Mouse (Mus musculus): Measurements from ENCODE around the gene Sfxn5.

The Sfxn5 gene

DNA sequence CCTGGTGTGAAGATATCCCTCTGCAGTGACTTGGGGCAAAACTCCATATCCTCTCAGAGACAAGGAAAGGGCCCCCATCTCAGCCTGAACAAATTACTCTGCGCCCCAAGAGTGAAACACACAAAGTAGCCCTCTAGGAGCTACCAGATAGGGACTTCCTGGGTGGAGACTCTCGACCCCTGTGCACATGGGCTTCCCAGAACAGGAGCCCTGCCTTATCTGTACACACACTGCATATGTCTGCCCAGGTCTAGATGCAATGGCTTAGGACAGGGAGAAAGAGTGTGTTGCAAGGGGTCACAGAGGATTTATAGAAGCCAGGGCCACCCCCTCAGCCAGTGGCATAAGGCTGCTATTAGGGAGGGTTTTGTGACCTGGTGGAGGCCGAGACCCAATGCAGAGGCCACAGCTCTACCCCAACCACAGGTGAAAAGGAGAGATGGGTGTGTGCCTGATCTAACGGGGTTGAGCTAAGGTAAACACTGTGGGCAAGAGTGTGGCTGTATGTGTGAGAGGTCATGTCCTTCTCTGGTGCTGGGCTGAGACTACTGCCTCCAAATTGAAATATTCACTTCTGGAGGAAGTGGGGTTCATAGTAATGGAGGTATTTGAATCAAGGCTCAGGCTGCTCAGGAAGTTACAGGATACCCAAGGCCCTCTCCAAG, 44.9 kb downstream of the Sfxn5 start:
- no peak for DNase-seq (ENCODE audit: low spot score)

DNA sequence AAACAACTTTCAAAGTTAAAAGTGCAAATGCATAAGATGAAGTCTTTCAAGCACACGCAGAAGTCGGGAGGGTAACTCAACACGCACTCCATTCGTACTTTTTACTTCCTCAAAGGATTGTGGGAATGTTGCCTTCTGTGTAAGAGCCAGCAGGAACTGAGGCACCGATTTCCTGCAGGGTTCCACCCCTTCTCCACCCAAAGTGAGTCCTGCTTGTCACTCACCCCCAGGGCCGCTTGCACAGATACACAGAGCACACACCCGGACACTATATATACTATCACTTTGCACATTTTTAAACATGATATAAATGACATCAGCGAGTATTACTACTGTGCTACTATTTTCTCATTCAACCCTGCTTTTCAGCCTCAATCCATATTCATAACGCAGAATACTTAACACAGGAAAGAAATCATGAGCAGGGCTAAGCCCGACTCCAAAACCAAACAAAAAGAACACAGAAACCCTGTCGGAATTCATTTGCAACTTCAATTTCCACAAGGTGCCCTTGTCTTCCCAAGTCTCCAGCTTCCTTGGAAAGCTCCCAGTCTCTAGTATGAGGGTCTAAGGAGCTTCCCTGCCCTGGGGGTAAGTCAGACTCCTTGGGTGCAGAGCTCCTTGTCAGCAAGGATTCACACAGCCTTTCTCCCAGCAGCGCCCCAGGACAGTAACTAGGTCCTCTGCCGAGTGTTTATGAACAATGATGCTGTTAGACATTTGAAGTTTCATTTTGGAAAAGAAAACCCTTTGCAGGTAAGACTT, 46.8 kb downstream of the Sfxn5 start:
- no peak for DNase-seq (ENCODE audit: low spot score)

DNA sequence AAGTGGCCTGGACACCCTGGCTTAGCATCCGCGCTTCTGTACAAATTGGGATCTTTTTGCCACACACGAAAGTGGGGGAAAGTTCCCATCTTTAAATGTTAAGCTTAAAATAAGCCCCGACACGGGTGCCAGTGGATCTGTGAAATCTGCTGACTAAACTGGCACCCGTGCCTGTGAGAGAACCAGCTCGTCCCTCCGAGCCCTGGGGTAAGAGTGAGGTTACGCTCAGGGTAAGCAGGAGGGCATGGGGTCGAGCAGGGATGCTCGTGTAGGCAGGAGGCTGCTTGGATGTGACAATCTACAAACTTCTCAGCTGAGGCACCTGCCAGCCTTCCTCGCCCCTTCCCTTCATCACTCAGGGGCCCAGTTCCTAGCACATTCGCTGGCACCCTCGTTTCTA, 52.4 kb downstream of the Sfxn5 start:
- no peak for DNase-seq (ENCODE audit: low spot score)

DNA sequence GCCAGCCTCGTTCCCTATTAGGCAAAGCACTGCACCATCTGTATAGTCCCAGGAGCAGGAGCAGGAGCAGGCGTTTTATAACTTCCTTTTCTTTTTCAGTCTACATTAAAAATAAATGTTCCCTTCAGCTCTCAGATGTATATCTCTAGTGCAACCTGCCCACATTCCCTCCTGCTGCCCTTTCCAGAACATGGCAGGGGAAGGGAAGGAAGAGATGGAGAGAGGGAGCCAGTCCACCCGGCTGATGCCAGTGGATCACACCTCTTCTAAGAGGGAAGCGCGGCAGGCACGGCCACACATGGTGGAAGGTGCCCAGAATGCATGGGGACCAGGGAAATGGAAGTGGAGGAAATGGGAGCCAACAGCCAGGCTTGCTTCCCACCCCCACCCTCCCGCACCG, 56.7 kb downstream of the Sfxn5 start:
- DNase-seq (ENCODE audit: low spot score) = no peak

DNA sequence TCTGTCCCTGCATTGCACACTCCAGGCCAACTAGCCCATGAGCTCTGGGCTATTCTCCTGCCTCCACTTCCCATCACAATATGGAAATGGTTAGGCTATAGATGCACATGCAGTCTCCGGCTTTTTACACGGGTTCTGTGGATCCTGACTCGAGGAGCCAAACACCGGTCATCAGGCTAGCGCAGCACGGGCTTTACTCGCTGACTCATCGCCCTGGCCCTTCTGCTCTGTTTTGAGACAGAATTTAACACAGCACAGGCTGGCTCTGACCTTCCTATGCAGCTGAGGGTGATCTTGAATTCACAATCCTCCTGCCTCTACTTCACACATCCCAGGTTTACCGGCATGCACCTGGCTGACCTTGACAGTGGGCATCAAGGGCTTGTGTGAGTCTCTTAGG, 60.8 kb downstream of the Sfxn5 start:
- no peak for DNase-seq (ENCODE audit: low spot score)

DNA sequence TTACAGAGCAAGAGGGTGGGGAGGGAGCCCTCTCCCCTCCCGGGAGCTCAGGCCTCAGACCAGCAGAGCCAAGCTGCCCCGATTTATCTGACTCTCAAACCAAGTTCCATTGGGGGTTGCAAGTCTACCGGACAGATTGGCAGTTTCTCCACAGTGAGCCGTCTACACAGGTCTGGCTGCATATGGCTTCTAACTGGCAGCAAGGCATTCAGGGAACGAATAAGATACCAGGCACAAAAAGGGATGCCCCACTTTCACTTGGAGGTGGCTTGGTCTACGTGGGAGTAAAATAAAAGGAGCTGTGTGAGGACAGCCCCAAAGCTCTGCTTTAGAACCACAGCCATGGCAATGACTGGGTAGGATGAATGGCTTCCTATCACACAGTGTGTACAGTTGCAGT, 67.2 kb downstream of the Sfxn5 start:
- no peak for DNase-seq (ENCODE audit: low spot score)

DNA sequence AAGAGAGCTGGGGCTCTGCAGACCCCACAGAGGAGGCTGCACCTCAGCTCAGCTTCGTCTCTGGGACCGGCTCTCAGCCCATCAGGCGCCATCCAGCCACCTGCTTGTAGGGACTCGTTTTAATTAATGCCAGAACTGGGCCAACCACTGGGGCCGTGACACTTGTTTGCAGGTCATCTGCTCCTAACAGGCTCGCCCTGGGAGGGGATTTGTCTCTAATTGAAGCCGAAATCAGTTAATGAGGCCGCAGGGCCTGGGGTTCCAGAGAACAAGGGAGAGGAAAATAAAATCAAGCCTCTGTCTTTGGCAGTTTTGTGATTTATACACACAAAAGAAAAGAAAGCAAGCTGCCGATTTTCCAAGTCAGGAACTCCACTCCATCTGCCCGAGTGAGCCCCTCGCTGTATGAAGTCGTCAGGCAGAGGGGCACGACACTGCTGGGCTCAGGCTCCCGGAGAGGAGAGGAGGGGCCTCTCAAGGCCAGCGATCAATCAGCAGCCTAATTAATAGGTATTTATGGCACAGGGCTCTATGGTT, 68.2 kb downstream of the Sfxn5 start:
- no peak for DNase-seq (ENCODE audit: low spot score)

DNA sequence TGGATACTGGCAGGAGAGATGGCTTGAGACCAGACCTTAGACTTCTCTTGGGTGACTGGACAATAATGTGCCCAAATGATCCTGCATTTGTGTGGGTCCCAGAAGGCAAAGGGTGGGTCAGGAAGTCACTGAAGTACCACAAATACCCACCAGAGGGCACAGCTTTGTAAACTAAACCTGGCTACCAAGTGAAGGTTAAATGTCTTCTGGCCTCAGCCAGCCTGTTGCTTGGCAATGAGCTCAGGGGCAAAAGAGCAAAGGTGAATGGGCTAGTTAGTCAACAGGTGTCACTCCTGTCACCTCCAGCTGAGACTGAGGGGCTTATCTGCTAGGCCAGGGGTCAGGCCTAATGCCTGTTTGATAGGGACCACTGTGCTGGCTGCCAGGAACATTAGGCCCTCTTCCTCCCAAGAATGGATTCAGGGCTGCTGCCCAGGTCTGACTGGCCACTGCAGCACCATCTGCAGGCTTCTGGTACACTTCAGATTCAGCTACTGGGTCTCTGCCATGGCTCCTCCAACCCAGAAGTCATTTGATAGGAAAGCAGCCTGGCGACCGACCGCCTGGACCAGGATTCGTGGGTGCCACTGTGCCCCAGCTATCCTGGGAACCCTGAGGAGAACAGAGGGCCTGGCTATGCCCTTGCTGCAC, 70.2 kb downstream of the Sfxn5 start:
- DNase-seq (ENCODE audit: low spot score) = peak; percentile 78

DNA sequence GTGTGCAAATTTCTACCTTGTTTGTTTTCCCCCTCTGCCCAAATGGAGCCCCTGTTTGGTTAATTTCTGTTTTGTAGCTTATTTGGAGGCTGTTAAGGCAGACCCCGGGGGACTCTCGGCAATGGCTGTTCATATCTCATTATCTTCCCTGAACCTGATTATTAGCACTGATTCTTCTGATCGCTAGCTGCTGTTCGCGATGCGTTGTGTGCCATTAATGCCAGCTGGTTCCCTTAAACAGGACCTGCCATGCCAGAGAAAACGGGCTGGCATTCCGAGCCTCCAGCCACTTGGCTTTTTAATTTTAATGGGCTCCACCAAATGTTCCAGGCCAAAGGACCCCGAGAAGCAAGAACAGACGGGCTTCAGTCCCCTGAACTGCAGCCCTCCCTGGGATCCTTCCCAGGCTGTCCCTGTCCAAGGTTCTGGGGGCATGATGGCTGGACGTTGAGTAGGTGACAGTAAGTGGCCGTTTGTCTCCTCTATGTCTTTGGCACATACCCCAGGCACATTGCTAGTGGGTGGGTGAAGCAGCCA, 74.1 kb downstream of the Sfxn5 start:
- no peak for DNase-seq (ENCODE audit: low spot score)

DNA sequence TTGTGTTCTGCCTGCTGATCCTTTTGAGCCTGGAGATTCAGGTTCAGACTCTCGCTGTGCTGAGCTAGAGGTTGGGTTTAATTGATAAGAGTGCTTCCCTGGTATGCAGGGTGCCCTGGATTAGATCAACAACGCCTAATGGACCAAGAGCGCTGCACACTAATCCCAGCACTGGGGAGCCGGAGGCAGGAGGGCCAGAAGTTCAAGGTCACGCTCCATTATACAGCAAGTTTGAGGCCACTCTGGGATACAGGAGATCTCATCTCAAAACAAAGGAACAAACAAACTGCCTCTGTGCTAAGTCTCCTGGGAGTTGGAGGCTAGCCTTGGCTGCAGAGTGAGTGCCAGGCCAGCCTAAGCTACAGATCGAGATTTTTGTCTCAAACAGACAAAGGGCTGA, 77.6 kb downstream of the Sfxn5 start:
- DNase-seq (ENCODE audit: low spot score) = no peak

DNA sequence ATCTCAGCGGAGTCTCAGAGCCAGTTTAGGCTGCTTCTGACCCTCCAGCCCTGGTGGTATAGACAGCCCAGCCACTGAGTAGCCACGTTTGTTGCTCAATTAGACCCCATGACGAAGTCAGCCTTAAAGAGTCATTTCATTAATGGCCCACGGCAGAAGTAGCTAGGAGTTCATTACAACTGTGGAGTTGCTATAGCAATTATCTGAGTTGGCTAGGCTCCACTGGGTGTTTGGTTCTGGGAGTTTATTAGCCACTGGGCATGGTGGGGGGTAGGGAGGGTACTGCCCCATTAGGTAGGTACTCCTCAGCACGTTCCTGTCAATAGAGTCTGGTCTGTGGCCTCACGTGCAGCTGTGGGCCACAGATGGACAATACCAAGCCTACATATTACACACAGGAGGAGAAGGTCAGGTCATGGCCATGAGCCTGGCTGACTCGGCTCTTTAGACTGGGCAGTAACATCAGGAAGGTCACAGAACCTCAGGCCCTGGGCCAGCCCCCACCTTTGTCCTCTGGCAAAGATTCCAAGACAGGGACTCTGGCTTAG, 79.2 kb downstream of the Sfxn5 start:
- peak; percentile 67 for DNase-seq (ENCODE audit: low spot score)

DNA sequence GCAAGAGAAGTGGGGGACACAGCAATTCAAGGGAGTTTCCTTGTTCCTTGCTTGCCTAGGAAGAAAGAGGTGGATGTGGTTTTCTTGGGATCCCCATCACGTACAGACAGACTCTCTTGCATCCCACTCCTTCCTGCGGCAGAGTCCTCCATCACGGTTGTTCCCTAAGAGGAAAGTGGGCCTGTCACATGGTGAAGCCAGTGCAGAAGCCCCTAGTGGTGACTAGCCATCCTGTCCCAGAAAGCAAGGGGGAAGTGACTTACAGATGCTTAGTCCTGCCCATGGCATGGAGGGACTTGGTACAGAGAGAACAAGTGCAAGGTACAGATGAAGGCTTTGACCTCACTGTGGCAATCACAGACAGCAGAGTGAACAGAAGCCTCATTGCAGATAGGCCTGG, 79.9 kb downstream of the Sfxn5 start:
- no peak for DNase-seq (ENCODE audit: low spot score)

DNA sequence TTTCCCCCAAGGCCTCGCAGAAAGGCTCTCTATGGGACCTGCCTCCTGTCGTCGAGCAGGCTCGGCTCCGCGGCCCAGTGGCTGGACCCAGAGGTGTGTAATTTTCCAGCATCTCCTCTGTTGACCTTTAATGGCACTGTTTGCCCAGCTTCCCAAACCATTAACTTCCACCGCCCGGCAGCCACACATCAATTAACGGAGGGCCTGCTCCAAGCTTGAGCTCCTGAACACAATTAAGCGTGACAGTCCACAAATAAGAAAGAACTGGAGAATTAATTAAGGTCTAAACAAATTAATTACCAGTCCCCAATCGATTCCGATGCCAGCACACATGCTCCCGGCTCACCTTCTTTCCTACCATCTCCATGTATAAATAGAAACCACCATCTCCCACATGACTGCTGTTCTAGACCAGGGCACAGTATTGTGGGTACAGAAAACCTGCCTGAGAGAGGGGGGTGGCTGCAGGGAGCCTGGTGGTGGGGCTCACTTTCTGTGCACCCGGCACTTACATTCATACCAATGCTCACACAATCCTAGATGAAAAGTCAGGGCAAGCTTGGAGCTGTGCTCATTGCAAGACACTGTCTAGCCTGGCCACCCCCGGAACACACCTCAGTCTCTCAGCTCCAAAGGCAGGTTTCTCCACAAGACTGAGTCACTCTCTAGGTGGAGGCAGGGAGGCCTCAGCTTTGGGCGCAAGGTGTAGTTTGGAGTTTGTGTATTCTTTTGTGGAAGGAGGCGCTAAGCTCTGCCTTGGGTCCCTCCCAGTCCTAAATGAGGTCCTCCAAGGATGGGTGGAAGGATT, 80.8 kb downstream of the Sfxn5 start:
- no peak for DNase-seq (ENCODE audit: low spot score)

DNA sequence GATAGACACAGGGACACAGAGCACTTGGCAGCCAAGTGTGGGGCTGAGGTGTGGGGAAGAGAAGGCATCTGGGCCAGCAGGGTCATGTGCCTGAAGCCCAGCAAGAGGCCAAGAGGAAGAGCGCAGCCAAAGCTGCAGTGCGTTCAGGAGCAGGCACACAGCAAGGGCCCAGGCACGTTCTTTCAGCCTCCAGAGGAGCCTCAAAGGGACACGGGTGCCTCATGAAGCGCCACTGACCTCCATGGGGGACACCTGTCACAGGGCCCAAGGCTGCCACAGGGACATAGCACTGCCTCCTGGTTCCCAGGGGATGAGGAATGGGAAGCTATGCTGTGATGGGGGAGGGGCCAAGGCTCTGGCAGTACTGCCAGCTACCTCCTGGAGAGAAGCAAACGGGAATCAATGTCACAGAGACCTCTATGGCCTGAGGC, 82.4 kb downstream of the Sfxn5 start:
- DNase-seq (ENCODE audit: low spot score) = no peak

DNA sequence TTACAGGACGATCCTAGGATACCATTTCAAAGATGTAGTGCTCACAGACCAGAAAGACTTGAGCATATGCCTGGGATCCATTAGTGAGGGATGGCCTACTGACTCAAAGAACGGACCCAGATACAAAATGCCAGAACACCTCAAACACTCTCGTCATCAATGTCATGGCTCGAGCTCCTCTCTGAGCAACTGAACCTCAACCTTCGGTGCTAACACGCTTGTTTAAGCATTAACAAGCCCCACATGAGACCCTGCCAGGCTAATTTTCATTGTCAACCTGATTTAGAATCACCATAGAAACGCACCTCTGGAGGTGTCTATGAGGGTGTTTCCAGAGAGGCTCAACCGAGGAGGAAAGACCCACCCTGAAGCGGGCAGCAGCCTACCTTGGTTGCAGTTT, 83.4 kb downstream of the Sfxn5 start:
- DNase-seq (ENCODE audit: low spot score) = no peak

DNA sequence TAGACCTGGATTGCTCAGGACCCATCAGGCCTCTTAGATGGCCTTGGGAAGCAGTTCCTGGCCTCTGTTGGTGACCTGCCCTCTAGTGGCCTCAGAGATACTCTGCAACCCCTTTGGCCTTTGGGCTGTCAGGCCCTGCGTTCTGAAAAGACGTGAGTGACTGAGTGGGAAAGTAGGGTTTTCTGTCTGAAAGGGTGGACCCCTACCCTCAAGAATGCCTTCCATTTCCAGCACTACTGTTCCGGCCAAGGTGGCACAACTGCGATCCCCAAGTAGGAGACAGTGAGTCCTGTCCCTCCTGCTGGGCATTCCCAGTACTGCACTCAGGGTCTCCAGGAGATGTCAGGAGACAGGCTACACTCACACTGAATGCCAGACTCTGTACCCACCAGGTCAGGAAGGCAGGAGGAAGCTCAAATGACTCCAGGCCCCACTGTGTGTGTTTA, 94.2 kb downstream of the Sfxn5 start:
- peak; percentile 92 for DNase-seq (ENCODE audit: low spot score)

DNA sequence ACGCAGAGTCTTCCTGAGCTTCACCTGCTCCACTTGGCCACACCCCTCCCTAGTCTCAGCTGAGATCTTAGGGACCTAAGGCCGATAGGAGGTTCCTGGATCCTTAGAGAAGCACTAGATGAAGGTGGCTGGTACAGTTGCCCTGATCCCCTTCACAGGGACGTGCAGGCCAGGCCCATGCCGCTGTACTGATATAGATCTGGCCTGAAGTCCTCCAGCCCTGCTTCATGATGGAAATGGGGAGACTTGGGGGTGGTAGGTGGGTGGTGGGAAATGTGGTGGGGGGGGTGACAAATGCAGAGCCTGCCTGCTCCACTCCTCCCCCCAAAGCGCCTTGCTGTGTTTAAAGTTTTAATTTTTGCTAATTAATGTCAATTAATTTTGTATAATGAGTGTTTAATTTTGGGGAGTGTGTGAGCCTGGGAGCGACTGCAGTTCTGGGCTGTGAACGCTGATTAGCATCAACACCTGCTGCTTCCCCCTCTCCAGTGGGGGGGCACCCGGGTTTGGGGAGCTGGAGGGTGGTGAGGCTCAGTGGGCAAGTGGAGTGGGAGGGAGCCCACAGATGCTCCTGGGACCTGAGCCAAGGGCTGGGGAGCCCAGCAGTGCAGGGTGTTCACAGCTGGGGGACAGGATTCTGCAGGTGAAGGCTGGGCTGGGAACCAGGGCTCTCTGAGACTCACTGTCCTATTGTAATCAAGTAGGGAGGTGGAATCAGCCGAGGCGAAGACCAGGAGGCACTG, 95.5 kb downstream of the Sfxn5 start:
- DNase-seq (ENCODE audit: low spot score) = no peak

DNA sequence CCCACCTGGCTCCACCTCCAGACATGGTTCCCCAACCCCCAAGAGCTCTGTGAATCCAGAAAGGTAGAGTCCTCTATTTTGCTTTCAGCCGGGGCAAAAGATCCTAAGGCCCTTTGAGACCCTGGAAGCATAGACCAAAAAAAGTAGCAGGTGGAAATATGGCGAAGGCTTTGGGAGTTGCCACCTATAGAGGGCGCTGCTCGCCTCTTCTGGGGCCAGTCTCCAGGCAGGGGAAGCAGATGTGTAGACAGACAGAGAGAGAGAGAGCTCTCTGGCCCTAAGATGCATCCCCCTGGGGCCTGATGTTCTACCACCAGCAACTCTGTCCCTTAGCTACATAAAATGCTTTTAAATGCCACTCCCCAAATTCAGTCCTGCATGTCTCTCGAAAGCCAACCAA, 96.2 kb downstream of the Sfxn5 start:
- peak; percentile 72 for DNase-seq (ENCODE audit: low spot score)

DNA sequence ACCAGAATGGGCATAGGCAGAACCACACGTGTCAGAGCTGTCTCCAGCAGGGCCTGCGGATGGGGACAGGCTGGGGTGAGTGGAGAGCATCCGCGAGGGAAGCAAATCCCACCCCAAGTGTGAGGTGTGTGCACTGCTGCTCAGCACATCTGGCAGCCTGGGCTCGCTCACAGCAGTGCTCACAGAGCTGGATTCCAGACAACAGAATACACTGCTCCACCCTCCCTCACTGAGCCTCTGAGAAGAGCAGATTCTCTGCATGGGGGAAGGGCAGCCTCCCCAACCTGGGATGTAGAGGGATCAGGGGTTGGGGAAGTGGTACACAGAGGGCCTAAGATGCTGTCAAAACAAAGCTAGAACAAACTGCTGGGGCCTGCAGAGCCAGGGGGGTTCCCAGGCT, 98.4 kb downstream of the Sfxn5 start:
- DNase-seq (ENCODE audit: low spot score) = no peak

DNA sequence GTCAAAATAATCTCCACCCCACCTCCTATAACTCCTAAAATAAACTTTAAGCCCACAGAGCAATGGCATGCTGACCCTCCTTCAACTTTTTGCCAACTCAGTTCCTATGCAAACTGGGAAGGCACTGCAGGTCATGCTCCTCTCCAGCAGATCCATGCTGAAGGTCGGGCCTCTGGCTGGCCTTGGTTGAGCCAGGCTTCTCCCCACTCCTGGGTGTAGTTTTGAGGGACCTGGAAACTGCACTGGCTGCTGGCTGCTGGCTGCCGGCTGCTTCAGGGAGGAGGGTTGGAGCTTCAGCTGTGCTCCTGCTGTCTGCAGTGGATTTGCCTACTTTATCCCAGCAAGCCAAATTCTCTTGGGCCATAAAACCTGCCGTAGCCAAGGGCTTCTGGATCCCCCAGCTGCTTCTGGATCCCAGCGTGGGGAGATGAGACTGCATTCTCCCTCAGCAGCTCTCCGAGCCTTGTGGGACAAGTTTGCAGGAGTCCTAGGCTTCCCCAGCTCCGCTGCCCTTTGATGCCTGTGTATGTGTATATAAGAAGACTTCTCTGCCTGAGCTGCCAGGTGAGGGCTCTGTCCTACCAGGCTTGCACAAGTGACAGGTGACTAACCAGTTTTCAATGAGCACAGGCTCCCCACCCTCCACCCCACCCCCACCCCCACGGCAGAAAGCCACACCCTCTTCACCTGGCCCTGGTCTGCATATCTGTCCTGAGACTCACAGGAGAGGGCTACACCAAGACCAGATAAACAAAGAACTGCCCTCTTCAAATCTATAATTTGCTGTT, 100.2 kb downstream of the Sfxn5 start:
- no peak for DNase-seq (ENCODE audit: low spot score)

Measured in testis, postnatal 10 days (tissue).